Mouse (Mus musculus) retina, postnatal 7 days (tissue): ENCODE data around the gene Jph4.

Experiments used
- DNase-seq: peaks from one replicate; pipeline ENCODE4 v3.0.0-alpha.2; 2012; ENCODE audit warnings: low read depth, low spot score

The Jph4 gene

GRCm38 (mm10) chr14:55116425-55117200 lies at the start of gene Jph4:
Gene Jph4 (minus strand): TSS chr14:55116935.
- no peak for DNase-seq

GRCm38 (mm10) chr14:55164172-55164806 lies 47.6 kb upstream of the Jph4 start:
- no peak for DNase-seq

GRCm38 (mm10) chr14:55162168-55162567 lies 45.4 kb upstream of the Jph4 start:
- DNase-seq: no peak

GRCm38 (mm10) chr14:55161098-55161634 lies 44.4 kb upstream of the Jph4 start:
- peak; percentile 53 for DNase-seq

GRCm38 (mm10) chr14:55160251-55161071 lies 43.7 kb upstream of the Jph4 start:
- no peak for DNase-seq

GRCm38 (mm10) chr14:55157322-55158065 lies 40.8 kb upstream of the Jph4 start:
- no peak for DNase-seq

- DNase-seq: no peak
Observed at GRCm38 (mm10) chr14:55152951-55153481, 36.3 kb upstream of the Jph4 start.

- no peak for DNase-seq
Observed at GRCm38 (mm10) chr14:55152174-55152573, 35.4 kb upstream of the Jph4 start.

- DNase-seq: no peak
Observed at GRCm38 (mm10) chr14:55150985-55151384, 34.2 kb upstream of the Jph4 start.

- no peak for DNase-seq
Observed at GRCm38 (mm10) chr14:55149041-55149440, 32.3 kb upstream of the Jph4 start.

GRCm38 (mm10) chr14:55148363-55148915 lies 31.7 kb upstream of the Jph4 start:
- DNase-seq: peak; percentile 65

- no peak for DNase-seq
Observed at GRCm38 (mm10) chr14:55146829-55147401, 30.2 kb upstream of the Jph4 start.

- DNase-seq: no peak
Observed at GRCm38 (mm10) chr14:55146324-55146723, 29.6 kb upstream of the Jph4 start.

GRCm38 (mm10) chr14:55139313-55139712 lies 22.6 kb upstream of the Jph4 start:
- no peak for DNase-seq

- no peak for DNase-seq
Observed at GRCm38 (mm10) chr14:55135676-55136075, 18.9 kb upstream of the Jph4 start.

- no peak for DNase-seq
Observed at GRCm38 (mm10) chr14:55126521-55126920, 9.8 kb upstream of the Jph4 start.

GRCm38 (mm10) chr14:55125711-55126110 lies 9.0 kb upstream of the Jph4 start:
- no peak for DNase-seq

GRCm38 (mm10) chr14:55122359-55122758 lies 5.6 kb upstream of the Jph4 start:
- no peak for DNase-seq

GRCm38 (mm10) chr14:55121947-55122346 lies 5.2 kb upstream of the Jph4 start:
- peak; percentile 72 for DNase-seq

GRCm38 (mm10) chr14:55119421-55120134 lies 2.8 kb upstream of the Jph4 start:
- DNase-seq: no peak
